Mouse (Mus musculus) heart, adult 2 months (tissue): ENCODE measurements at regions not wholly inside any gene's neighbourhood (a gene's known extent, or its start where the extent isn't known, plus 50 kb on each side); places are given as distances from the start of the nearest gene placed in this dataset.

ENCODE experiments used
- DNase-seq, 2 experiments: peaks; one replicate each; pipeline ENCODE4 v3.0.0; 2021
- H3K27ac ChIP-seq: fragments of 200-600 bp; 2 replicates; pipeline ENCODE4 v1.8.1; 2022
- H3K27me3 ChIP-seq: fragments of 200-500 bp; 2 replicates; pipeline ENCODE4 v1.6.1; 2012; ENCODE audit warnings: mild to moderate bottlenecking, low read length, inconsistent platforms, mixed read lengths; ENCODE audit not compliant: control insufficient read depth, insufficient read depth
- H3K36me3 ChIP-seq: fragments of 200-500 bp; 2 replicates; pipeline ENCODE4 v1.6.1; 2012; ENCODE audit warnings: low read length, inconsistent platforms; ENCODE audit not compliant: control insufficient read depth, insufficient read depth
- H3K4me1 ChIP-seq: fragments of 200-500 bp; 2 replicates; pipeline ENCODE4 v1.6.1; 2011; ENCODE audit warnings: low read length; ENCODE audit not compliant: control insufficient read depth, insufficient read depth
- H3K4me3 ChIP-seq: fragments of 200-600 bp; 2 replicates; pipeline ENCODE4 v1.8.1; 2022
- H3K79me2 ChIP-seq: fragments of 200-500 bp; replicated peaks from 2 replicates; pipeline ENCODE4 v1.6.1; 2012; ENCODE audit warnings: mild to moderate bottlenecking, inconsistent platforms, low read length, moderate library complexity, mixed read lengths; ENCODE audit not compliant: control insufficient read depth, insufficient read depth
- H3K9ac ChIP-seq: fragments of 200-500 bp; 2 replicates; pipeline ENCODE4 v1.6.1; 2012; ENCODE audit warnings: low read depth, mild to moderate bottlenecking, control low read depth, inconsistent platforms, low read length, mixed read lengths
- CTCF ChIP-seq: fragments of 200-600 bp; IDR thresholded peaks from 2 replicates; pipeline ENCODE4 v1.8.1; 2022; ENCODE audit warnings: antibody characterized with exemption, mild to moderate bottlenecking, moderate library complexity
- EP300 ChIP-seq: fragments of 200-500 bp; IDR thresholded peaks from 2 replicates; pipeline ENCODE4 v1.6.1; 2011; ENCODE audit warnings: low read depth, low read length, control low read depth; ENCODE audit not compliant: insufficient read depth
- POLR2A ChIP-seq: fragments of 200-500 bp; IDR thresholded peaks from 2 replicates; pipeline ENCODE4 v1.6.1; 2011; ENCODE audit warnings: mild to moderate bottlenecking, low read depth, low read length, control low read depth; ENCODE audit not compliant: insufficient read depth
- WGBS: fragments of 180-500 bp; shearing (Covaris S2); methylation state at CpG from one replicate; pipeline ENCODE4 v1.1.7; 2018; 5-methylcytosine and 5-hydroxymethylcytosine counted together
- intact Hi-C: fragments of 180-260 bp; cut with DNase I; formaldehyde crosslinking; loops from one replicate; pipeline ENCODE4 v1.15.1; 2025

GRCm38 (mm10) chr2:12802667-12803066, 121.2 kb upstream of the Pter start:
- WGBS, result 73% methylated on average over 1 of the region's 1 CpGs
- no peak overlapping the region for H3K27ac ChIP-seq
- DNase-seq, result no peak
- no peak for TF ChIP-seq CTCF
- no peak for TF ChIP-seq POLR2A
- TF ChIP-seq EP300, result no peak
- H3K4me1 ChIP-seq, result no peaks in the 10 kb centered on the region
- no peak overlapping the region for H3K4me3 ChIP-seq
- H3K27me3 ChIP-seq, result no peaks in the 10 kb centered on the region
- intact Hi-C loops, result no loop called here
- H3K9ac ChIP-seq, result no peak overlapping the region
- no peaks in the 10 kb centered on the region for H3K79me2 ChIP-seq
- no peaks in the 10 kb centered on the region for H3K36me3 ChIP-seq

GRCm38 (mm10) chr2:12805096-12805495, 118.7 kb upstream of the Pter start:
- intact Hi-C loops, result no loop called here
- Histone ChIP-seq H3K4me3 (no peak overlapping the region), H3K9ac (no peak overlapping the region), H3K27ac (no peak overlapping the region), H3K79me2 (no peaks in the 10 kb centered on the region), H3K36me3 (no peaks in the 10 kb centered on the region), H3K27me3 (no peaks in the 10 kb centered on the region), H3K4me1 (no peaks in the 10 kb centered on the region)
- no peak for DNase-seq
- WGBS, result 74% methylated on average over 2 of the region's 2 CpGs
- TF ChIP-seq CTCF (no peak), POLR2A (no peak), EP300 (no peak)

- intact Hi-C loops, result no loop called here
- H3K4me3 ChIP-seq, result no peak overlapping the region
- H3K36me3 ChIP-seq, result no peaks in the 10 kb centered on the region
- no peaks in the 10 kb centered on the region for H3K4me1 ChIP-seq
- TF ChIP-seq EP300 (no peak), CTCF (no peak), POLR2A (no peak)
- no peaks in the 10 kb centered on the region for H3K79me2 ChIP-seq
- DNase-seq, result no peak
- no peak overlapping the region for H3K27ac ChIP-seq
- no peak overlapping the region for H3K9ac ChIP-seq
- 72% methylated on average over 5 of the region's 5 CpGs for WGBS
- H3K27me3 ChIP-seq, result no peaks in the 10 kb centered on the region
Measured at GRCm38 (mm10) chr2:12808466-12808865, 115.4 kb upstream of the Pter start.

GRCm38 (mm10) chr2:12815339-12815738, 108.5 kb upstream of the Pter start:
- 69% methylated on average over 5 of the region's 5 CpGs for whole genome bisulfite sequencing
- DNase-seq, result no peak
- no peak overlapping the region for H3K9ac ChIP-seq
- H3K27me3 ChIP-seq, result no peaks in the 10 kb centered on the region
- H3K79me2 ChIP-seq, result no peaks in the 10 kb centered on the region
- H3K36me3 ChIP-seq, result no peaks in the 10 kb centered on the region
- no peak overlapping the region for H3K27ac ChIP-seq
- no peak for TF ChIP-seq POLR2A
- no peak for TF ChIP-seq EP300
- no peak for TF ChIP-seq CTCF
- H3K4me3 ChIP-seq, result no peak overlapping the region
- no peaks in the 10 kb centered on the region for H3K4me1 ChIP-seq
- intact Hi-C loops, result no loop called here

- Histone ChIP-seq H3K4me1 (no peaks in the 10 kb centered on the region), H3K27ac (no peak overlapping the region), H3K9ac (no peak overlapping the region), H3K4me3 (no peak overlapping the region), H3K27me3 (no peaks in the 10 kb centered on the region), H3K36me3 (no peaks in the 10 kb centered on the region), H3K79me2 (no peaks in the 10 kb centered on the region)
- WGBS, result 97% methylated on average over 1 of the region's 1 CpGs
- TF ChIP-seq EP300 (no peak), POLR2A (no peak), CTCF (no peak)
- no peak for DNase-seq
- intact Hi-C loops, result loop anchor here (10.0 kb wide), 1 partner anchor 121 kb away; no protein-coding TSS in a partner anchor
Measured at GRCm38 (mm10) chr2:12825902-12826301, 97.9 kb upstream of the Pter start.

GRCm38 (mm10) chr2:12833579-12833978, 90.3 kb upstream of the Pter start:
- no peak for DNase-seq
- Histone ChIP-seq H3K4me1 (no peaks in the 10 kb centered on the region), H3K4me3 (no peak overlapping the region), H3K9ac (no peak overlapping the region), H3K27ac (no peak overlapping the region), H3K79me2 (no peaks in the 10 kb centered on the region), H3K36me3 (no peaks in the 10 kb centered on the region), H3K27me3 (no peaks in the 10 kb centered on the region)
- TF ChIP-seq EP300 (no peak), CTCF (no peak), POLR2A (no peak)
- WGBS, result 94% methylated on average over 3 of the region's 3 CpGs
- intact Hi-C loops, result no loop called here
